Mouse (Mus musculus): ENCODE measurements around the gene Spop. TPM values are rescaled to one million over a fixed set of nuclear protein-coding genes. Genes with fewer than 3 reads are reported as not detected.

Gene Spop
- 112 and 114 TPM in 2 replicates for polyA plus RNA-seq (2014; fragmentation: Nextera tagmentation; extraction: Ambion mirVana)

DNA sequence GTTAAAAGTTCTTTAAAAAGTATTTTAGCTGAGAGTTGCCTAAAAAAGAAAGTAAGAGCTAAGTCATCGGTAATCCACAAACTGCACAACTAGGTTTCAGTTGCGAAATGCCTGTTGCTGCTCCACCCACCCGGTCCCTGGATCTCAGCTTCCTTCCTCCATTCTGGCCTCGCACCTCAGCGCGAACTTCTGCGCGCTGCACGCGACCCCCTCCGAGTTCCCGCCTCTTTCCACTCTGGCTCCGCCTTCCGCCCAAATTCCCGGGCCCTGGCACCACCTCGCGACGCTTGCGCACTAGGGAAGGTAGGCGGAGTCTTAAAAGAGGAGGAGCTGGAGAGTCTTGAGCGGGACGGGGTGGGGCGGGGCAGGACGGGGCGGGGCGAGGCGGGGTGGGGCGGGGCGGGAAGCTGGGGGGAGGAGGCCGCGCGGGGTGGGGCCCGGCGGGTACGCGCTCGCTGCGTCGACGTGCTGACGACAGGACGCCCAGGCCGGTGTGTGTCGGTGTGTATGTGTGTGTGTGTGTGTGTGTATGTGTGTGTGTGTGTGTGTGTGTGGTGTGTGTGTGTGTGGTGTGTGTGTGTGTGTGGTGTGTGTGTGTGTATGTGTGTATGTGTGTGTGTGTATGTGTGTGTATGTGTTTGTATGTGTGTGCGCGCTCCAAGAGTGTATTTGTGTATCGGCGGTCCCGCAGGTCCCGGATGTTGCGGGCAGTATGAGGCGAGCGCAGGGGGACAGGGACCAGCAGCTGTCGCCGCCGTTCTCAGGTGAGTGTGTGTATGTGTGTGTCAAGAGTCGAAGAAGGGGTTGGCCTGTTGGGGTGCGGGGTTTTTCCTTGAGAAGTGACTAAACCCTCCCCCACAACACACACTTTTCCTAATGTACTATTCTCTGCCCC lies at the start of gene Spop:
Gene Spop, plus strand, starts transcription at position 440 of the 895 bp plus-strand sequence.
- 3% methylated on average over 46 of the region's 58 CpGs for WGBS
- H3K27ac ChIP-seq (ENCODE audit: low read depth), result peak within 1 kb of the TSS; percentile 94
- no peak for TF ChIP-seq CTCF (IDR thresholded peaks at IDR 0.05; ENCODE audit: low read depth)
- DNase-seq (peak; percentile 98), ATAC-seq (ENCODE audit: insufficient read depth) (peak; percentile 86)
- H3K9ac ChIP-seq, result peak within 1 kb of the TSS; percentile 55
- no peaks in the 10 kb centered on the region for H3K27me3 ChIP-seq (ENCODE audit: insufficient read depth, low read length)
- no peaks in the 10 kb centered on the region for H3K9me3 ChIP-seq (ENCODE audit: low read depth, low read length)
- H3K36me3 ChIP-seq (ENCODE audit: insufficient read depth), result 0 out of 2 replicates have a peak, but pooled peaks cover 6% of the 10 kb centered on the region
- peaks cover 10% of the 10 kb centered on the region for H3K4me1 ChIP-seq (ENCODE audit: insufficient read depth)
- H3K4me2 ChIP-seq, result peak within 1 kb of the TSS; percentile 82
- H3K4me3 ChIP-seq (ENCODE audit: low read depth, low read length), result peak within 1 kb of the TSS; percentile 63

DNA sequence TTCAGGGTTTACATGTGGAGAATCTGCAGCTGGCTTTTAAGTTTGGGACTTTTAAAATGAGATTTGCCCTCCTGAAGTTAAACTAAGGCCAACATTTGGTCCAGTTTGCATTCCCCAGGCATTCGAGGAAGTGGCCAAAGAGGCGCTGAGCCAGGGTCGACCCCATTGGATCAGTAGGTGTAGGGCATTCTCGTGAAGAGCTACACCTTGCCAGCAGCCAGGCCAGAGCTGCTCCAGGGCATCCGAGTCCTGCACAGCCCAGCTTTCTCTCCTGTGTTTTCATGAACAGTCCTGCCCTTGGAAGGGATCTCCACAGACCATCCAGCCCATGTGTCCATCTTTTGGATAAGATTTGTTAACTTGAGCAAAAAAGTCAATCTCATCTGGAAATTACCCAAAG lies 49.5 kb upstream of the Spop start:
- no peak for ATAC-seq (ENCODE audit: insufficient read depth)
- 76% methylated on average over 5 of the region's 5 CpGs for WGBS
- no peak for DNase-seq
- no peaks in the 10 kb centered on the region for H3K27me3 ChIP-seq (ENCODE audit: insufficient read depth, low read length)
- no peaks in the 10 kb centered on the region for H3K4me1 ChIP-seq (ENCODE audit: insufficient read depth)
- no peak overlapping the region for H3K4me3 ChIP-seq (ENCODE audit: low read depth, low read length)
- H3K27ac ChIP-seq (ENCODE audit: low read depth), result no peak overlapping the region
- no peak overlapping the region for H3K4me2 ChIP-seq
- H3K9ac ChIP-seq, result no peak overlapping the region
- 0 out of 2 replicates have a peak, but pooled peaks cover under 1% of the 10 kb centered on the region for H3K36me3 ChIP-seq (ENCODE audit: insufficient read depth)
- TF ChIP-seq CTCF (IDR thresholded peaks at IDR 0.05; ENCODE audit: low read depth), result no peak
- no peaks in the 10 kb centered on the region for H3K9me3 ChIP-seq (ENCODE audit: low read depth, low read length)

DNA sequence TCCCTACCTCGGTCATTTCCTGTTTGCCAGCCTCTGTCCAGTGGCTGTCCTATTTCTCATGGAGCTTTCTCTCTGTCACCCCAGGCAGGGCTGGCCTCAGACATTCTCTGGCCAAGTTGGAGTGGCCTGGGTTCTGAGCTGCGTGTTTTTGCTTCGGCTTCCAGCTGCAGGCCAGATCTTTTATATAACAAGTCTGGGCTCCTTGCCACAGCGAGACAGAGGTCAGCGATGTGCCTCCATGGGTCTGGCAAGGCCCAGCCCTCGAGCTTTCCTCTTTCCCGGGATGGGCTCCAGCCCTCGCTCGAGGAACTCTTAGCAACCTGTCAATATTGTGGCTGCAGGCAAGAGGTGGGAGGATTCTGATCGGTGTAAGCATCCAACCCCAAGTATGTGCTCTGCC lies 48.3 kb upstream of the Spop start:
- Histone ChIP-seq H3K9ac (no peak overlapping the region), H3K4me3 (ENCODE audit: low read depth, low read length) (no peak overlapping the region), H3K4me2 (no peak overlapping the region), H3K9me3 (ENCODE audit: low read depth, low read length) (no peaks in the 10 kb centered on the region), H3K4me1 (ENCODE audit: insufficient read depth) (no peaks in the 10 kb centered on the region), H3K27ac (ENCODE audit: low read depth) (peak overlapping the region; percentile 34), H3K27me3 (ENCODE audit: insufficient read depth, low read length) (no peaks in the 10 kb centered on the region), H3K36me3 (ENCODE audit: insufficient read depth) (no peaks in the 10 kb centered on the region; the same call in 1 of the 2 replicates)
- no peak for TF ChIP-seq CTCF (IDR thresholded peaks at IDR 0.05; ENCODE audit: low read depth)
- DNase-seq (peak; percentile 84), ATAC-seq (ENCODE audit: insufficient read depth) (peak; percentile 51; the same call in 1 of the 2 replicates)
- 41% methylated on average over 10 of the region's 10 CpGs for WGBS

DNA sequence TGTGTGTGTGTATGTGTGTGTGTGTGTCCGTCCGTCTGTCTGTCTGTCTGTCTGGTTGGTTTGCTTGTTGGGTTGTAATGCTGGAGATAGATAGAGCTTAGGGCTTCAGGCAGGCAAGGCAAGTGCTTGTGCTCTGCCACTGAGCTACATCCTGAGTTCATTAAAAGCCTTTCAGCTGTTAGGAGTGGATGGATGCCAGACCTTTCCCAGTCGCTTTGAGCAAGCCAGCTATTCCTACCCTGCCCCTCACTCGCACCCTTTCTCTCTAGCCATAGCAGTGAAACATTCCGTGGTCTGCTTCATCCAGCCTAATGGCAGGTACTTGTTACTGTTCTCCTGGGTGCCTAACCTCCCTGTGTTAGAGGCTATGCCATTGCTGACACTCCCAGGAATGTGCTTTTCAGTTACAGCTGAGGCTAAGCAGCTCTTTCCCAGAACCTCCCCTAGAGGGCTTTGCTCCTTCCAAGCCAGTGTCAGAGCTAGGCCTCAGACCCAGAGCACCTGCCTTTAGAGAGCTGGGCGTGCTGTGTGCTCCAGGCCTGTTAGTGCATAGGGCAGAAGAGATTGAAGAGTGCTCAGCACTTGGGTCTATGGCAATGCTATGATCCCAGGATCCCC lies 47.5 kb upstream of the Spop start:
- Histone ChIP-seq H3K4me2 (no peak overlapping the region), H3K36me3 (ENCODE audit: insufficient read depth) (no peaks in the 10 kb centered on the region; the same call in 1 of the 2 replicates), H3K27me3 (ENCODE audit: insufficient read depth, low read length) (no peaks in the 10 kb centered on the region), H3K4me1 (ENCODE audit: insufficient read depth) (no peaks in the 10 kb centered on the region), H3K27ac (ENCODE audit: low read depth) (peak overlapping the region; percentile 34), H3K9ac (no peak overlapping the region), H3K9me3 (ENCODE audit: low read depth, low read length) (no peaks in the 10 kb centered on the region), H3K4me3 (ENCODE audit: low read depth, low read length) (no peak overlapping the region)
- TF ChIP-seq CTCF (IDR thresholded peaks at IDR 0.05; ENCODE audit: low read depth), result peak; percentile 29; the same call in 1 of the 2 replicates
- peak; percentile 61 for DNase-seq
- no peak for ATAC-seq (ENCODE audit: insufficient read depth)
- WGBS, result 73% methylated on average over 6 of the region's 6 CpGs

DNA sequence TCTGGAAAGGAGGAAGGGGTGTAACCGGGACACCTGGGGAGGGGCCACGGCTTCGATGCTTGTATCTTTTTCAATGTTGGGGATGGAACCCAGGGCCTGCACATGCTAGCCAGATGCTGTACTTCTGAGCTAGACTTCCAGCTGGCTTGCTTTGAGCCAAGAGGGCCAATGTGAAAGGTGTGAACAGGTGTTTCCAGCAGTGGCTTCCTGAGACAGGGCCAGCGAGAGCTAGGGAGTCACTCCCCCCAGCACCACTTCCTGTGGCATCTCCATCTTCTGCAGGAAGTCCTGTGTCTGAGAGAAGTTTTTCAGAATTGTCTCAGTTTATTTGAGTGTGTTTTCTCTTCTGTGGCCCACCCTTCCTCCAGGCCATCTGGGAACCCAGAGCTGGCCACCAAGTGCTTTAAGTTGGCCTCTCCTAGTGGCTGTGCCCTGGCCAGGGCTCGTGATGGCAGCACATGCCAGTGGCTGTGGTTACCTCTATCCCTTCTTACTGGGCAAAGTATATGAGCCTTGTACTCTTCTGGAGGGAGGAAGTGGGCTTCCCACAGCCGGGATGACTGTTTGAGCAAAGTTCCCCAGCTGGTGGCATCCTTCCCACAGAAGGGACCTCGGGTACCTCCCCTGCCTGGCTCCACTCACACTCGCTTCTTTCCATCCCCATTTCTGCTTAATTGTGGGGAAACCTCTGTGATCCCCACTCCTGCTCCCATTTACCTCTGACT lies 46.7 kb upstream of the Spop start:
- no peak overlapping the region for H3K9ac ChIP-seq
- ATAC-seq (ENCODE audit: insufficient read depth) (no peak), DNase-seq (no peak)
- TF ChIP-seq CTCF (IDR thresholded peaks at IDR 0.05; ENCODE audit: low read depth), result no peak
- H3K36me3 ChIP-seq (ENCODE audit: insufficient read depth), result peaks cover 4% of the 10 kb centered on the region; the same call in 1 of the 2 replicates
- no peak overlapping the region for H3K27ac ChIP-seq (ENCODE audit: low read depth)
- no peaks in the 10 kb centered on the region for H3K9me3 ChIP-seq (ENCODE audit: low read depth, low read length)
- H3K4me2 ChIP-seq, result no peak overlapping the region
- no peaks in the 10 kb centered on the region for H3K4me1 ChIP-seq (ENCODE audit: insufficient read depth)
- 81% methylated on average over 8 of the region's 8 CpGs for WGBS
- no peaks in the 10 kb centered on the region for H3K27me3 ChIP-seq (ENCODE audit: insufficient read depth, low read length)
- no peak overlapping the region for H3K4me3 ChIP-seq (ENCODE audit: low read depth, low read length)

DNA sequence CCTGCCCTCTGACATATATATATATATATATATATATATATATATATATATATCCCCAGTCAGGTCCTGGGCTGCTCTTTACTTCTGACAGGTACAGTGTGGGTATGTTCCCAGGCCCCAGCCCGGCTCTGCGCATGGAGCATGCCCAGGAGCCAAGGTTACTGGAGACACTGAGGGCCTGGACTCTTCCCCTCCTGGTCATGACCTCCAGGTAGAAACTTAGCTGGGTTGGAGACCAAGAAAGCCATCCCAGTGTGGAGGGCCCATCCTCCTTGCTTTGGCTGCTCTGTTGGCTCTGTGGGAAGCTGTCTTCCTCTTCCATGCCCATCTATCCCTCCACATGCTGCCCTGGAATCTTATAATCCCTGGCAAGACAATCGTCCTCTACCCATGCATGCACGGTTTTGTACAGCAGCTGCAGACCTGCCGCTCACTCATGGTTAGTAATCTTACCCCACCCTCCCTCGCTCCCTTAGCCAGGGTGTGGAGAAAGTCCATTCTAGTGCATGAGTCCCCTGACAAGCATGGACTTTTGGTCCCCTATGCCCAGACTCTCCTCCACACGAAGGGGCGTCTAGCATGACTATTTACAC lies 45.6 kb upstream of the Spop start:
- no peak overlapping the region for H3K4me2 ChIP-seq
- 89% methylated on average over 8 of the region's 8 CpGs for WGBS
- H3K9me3 ChIP-seq (ENCODE audit: low read depth, low read length), result no peaks in the 10 kb centered on the region
- H3K4me3 ChIP-seq (ENCODE audit: low read depth, low read length), result no peak overlapping the region
- ATAC-seq (ENCODE audit: insufficient read depth) (no peak), DNase-seq (no peak)
- H3K4me1 ChIP-seq (ENCODE audit: insufficient read depth), result no peaks in the 10 kb centered on the region
- no peaks in the 10 kb centered on the region for H3K27me3 ChIP-seq (ENCODE audit: insufficient read depth, low read length)
- no peak overlapping the region for H3K27ac ChIP-seq (ENCODE audit: low read depth)
- no peak overlapping the region for H3K9ac ChIP-seq
- H3K36me3 ChIP-seq (ENCODE audit: insufficient read depth), result peaks cover 11% of the 10 kb centered on the region; the same call in 1 of the 2 replicates
- TF ChIP-seq CTCF (IDR thresholded peaks at IDR 0.05; ENCODE audit: low read depth), result no peak
